Mouse (Mus musculus): Measurements from ENCODE around the gene Olfr1357. TPM values are rescaled to one million over a fixed set of nuclear protein-coding genes. Genes with fewer than 3 reads are reported as not detected.

The Olfr1357 gene
- polyA plus RNA-seq, 1 experiment from 2014 or later, result not detected

GRCm38 (mm10) chr10:78575690-78576089 lies 42.2 kb downstream of the Olfr1357 start:
- Histone ChIP-seq H3K27me3 (ENCODE audit: poor library complexity, severe bottlenecking) (no peaks in the 10 kb centered on the region), H3K4me1 (peaks cover 10% of the 10 kb centered on the region), H3K36me3 (replicated peaks) (peaks cover 35% of the 10 kb centered on the region), H3K27ac (no peak overlapping the region), H3K9me3 (no peaks in the 10 kb centered on the region), H3K4me3 (peak overlapping the region; percentile 71; the same call in 1 of the 2 replicates)
- DNase-seq (ENCODE audit: extremely low spot score, low spot score), result no peak
- 94% methylated on average over 2 of the region's 2 CpGs for WGBS

GRCm38 (mm10) chr10:78575105-78575632 lies 42.7 kb downstream of the Olfr1357 start:
- peaks cover 30% of the 10 kb centered on the region for H3K36me3 ChIP-seq (replicated peaks)
- WGBS, result 17% methylated on average over 13 of the region's 13 CpGs
- peak overlapping the region; percentile 91 for H3K27ac ChIP-seq
- no peaks in the 10 kb centered on the region for H3K9me3 ChIP-seq
- H3K4me3 ChIP-seq, result peak overlapping the region; percentile 71
- no peak for DNase-seq (ENCODE audit: extremely low spot score, low spot score)
- no peaks in the 10 kb centered on the region for H3K27me3 ChIP-seq (ENCODE audit: poor library complexity, severe bottlenecking)
- peaks cover 10% of the 10 kb centered on the region for H3K4me1 ChIP-seq

GRCm38 (mm10) chr10:78574250-78575104 lies 43.4 kb downstream of the Olfr1357 start, which contains the start of gene Ilvbl:
Gene Ilvbl (plus strand): TSS chr10:78574346.
- peak within 1 kb of the TSS; percentile 71 for H3K4me3 ChIP-seq
- DNase-seq (ENCODE audit: extremely low spot score, low spot score), result peak; percentile 93
- no peaks in the 10 kb centered on the region for H3K27me3 ChIP-seq (ENCODE audit: poor library complexity, severe bottlenecking)
- no peaks in the 10 kb centered on the region for H3K9me3 ChIP-seq
- H3K36me3 ChIP-seq (replicated peaks), result peaks cover 24% of the 10 kb centered on the region
- WGBS, result under 1% methylated on average over 51 of the region's 51 CpGs
- peak within 1 kb of the TSS; percentile 91 for H3K27ac ChIP-seq
- H3K4me1 ChIP-seq, result peaks cover 10% of the 10 kb centered on the region

- Histone ChIP-seq H3K27ac (no peak overlapping the region), H3K4me1 (peaks cover 10% of the 10 kb centered on the region), H3K36me3 (replicated peaks) (peaks cover 11% of the 10 kb centered on the region), H3K27me3 (ENCODE audit: poor library complexity, severe bottlenecking) (no peaks in the 10 kb centered on the region), H3K9me3 (no peaks in the 10 kb centered on the region), H3K4me3 (no peak overlapping the region)
- no peak for DNase-seq (ENCODE audit: extremely low spot score, low spot score)
- WGBS, result 75% methylated on average over 3 of the region's 3 CpGs
These were observed 44.6 kb downstream of the Olfr1357 start for GRCm38 (mm10) chr10:78573226-78573625.

- Histone ChIP-seq H3K4me3 (no peak overlapping the region), H3K9me3 (no peaks in the 10 kb centered on the region), H3K4me1 (peaks cover 10% of the 10 kb centered on the region), H3K27me3 (ENCODE audit: poor library complexity, severe bottlenecking) (no peaks in the 10 kb centered on the region), H3K27ac (no peak overlapping the region), H3K36me3 (replicated peaks) (no peaks in the 10 kb centered on the region)
- 68% methylated on average over 2 of the region's 2 CpGs for WGBS
- DNase-seq (ENCODE audit: extremely low spot score, low spot score), result no peak
These were observed 47.0 kb downstream of the Olfr1357 start for GRCm38 (mm10) chr10:78570897-78571296.

GRCm38 (mm10) chr10:78570416-78570815 lies 47.5 kb downstream of the Olfr1357 start:
- Histone ChIP-seq H3K27me3 (ENCODE audit: poor library complexity, severe bottlenecking) (no peaks in the 10 kb centered on the region), H3K27ac (no peak overlapping the region)
- 79% methylated on average over 6 of the region's 6 CpGs for WGBS

GRCm38 (mm10) chr10:78569686-78570085 lies 48.2 kb downstream of the Olfr1357 start:
- Histone ChIP-seq H3K4me1 (no peaks in the 10 kb centered on the region), H3K36me3 (replicated peaks) (no peaks in the 10 kb centered on the region), H3K27me3 (ENCODE audit: poor library complexity, severe bottlenecking) (no peaks in the 10 kb centered on the region), H3K4me3 (no peak overlapping the region), H3K27ac (no peak overlapping the region), H3K9me3 (no peaks in the 10 kb centered on the region)
- DNase-seq (ENCODE audit: extremely low spot score, low spot score), result no peak
- WGBS, result 71% methylated on average over 3 of the region's 3 CpGs

More at GRCm38 (mm10) chr10:78570416-78570815, 47.5 kb downstream of the Olfr1357 start:
- H3K4me3 ChIP-seq, result no peak overlapping the region
- H3K9me3 ChIP-seq, result no peaks in the 10 kb centered on the region
- H3K4me1 ChIP-seq, result peaks cover 5% of the 10 kb centered on the region
- no peaks in the 10 kb centered on the region for H3K36me3 ChIP-seq (replicated peaks)
- no peak for DNase-seq (ENCODE audit: extremely low spot score, low spot score)

- Histone ChIP-seq H3K27me3 (ENCODE audit: poor library complexity, severe bottlenecking) (no peaks in the 10 kb centered on the region), H3K9me3 (no peaks in the 10 kb centered on the region), H3K27ac (no peak overlapping the region), H3K36me3 (replicated peaks) (no peaks in the 10 kb centered on the region), H3K4me1 (no peaks in the 10 kb centered on the region), H3K4me3 (no peak overlapping the region)
- DNase-seq (ENCODE audit: extremely low spot score, low spot score), result no peak
- 90% methylated on average over 3 of the region's 3 CpGs for WGBS
These were observed 48.7 kb downstream of the Olfr1357 start for GRCm38 (mm10) chr10:78569191-78569590.

- Histone ChIP-seq H3K9me3 (no peaks in the 10 kb centered on the region), H3K4me1 (no peaks in the 10 kb centered on the region), H3K36me3 (replicated peaks) (no peaks in the 10 kb centered on the region), H3K27ac (no peak overlapping the region), H3K27me3 (ENCODE audit: poor library complexity, severe bottlenecking) (no peaks in the 10 kb centered on the region), H3K4me3 (no peak overlapping the region)
- DNase-seq (ENCODE audit: extremely low spot score, low spot score), result no peak
- 91% methylated on average over 1 of the region's 1 CpGs for WGBS
These were observed 52.8 kb downstream of the Olfr1357 start for GRCm38 (mm10) chr10:78565070-78565469.

Other genes with a start within 250 kb of the Olfr1357 start
- gene Rrp1, start 205.0 kb downstream of the Olfr1357 start, polyA plus RNA-seq (2016; fragmentation: Nextera tagmentation; extraction: Ambion mirVana), result 338 and 366 TPM in 2 replicates
- gene Cstb, start 192.4 kb downstream of the Olfr1357 start, polyA plus RNA-seq (2016; fragmentation: Nextera tagmentation; extraction: Ambion mirVana), result 115 and 118 TPM in 2 replicates
- 13.0 and 14.0 TPM in 2 replicates for gene Pdxk, start 153.1 kb downstream of the Olfr1357 start, polyA plus RNA-seq (2016; fragmentation: Nextera tagmentation; extraction: Ambion mirVana)
- not detected in 2 replicates for gene Olfr1358, start 100.6 kb downstream of the Olfr1357 start, polyA plus RNA-seq (2016; fragmentation: Nextera tagmentation; extraction: Ambion mirVana)
- 33.0 and 33.3 TPM in 2 replicates for gene Ilvbl, start 43.7 kb downstream of the Olfr1357 start, polyA plus RNA-seq (2016; fragmentation: Nextera tagmentation; extraction: Ambion mirVana)
- gene Syde1, start 26.1 kb downstream of the Olfr1357 start, polyA plus RNA-seq (2016; fragmentation: Nextera tagmentation; extraction: Ambion mirVana), result 13.3 and 14.8 TPM in 2 replicates
- gene Casp14, start 100.2 kb upstream of the Olfr1357 start, polyA plus RNA-seq (2016; fragmentation: Nextera tagmentation; extraction: Ambion mirVana), result not detected in 2 replicates
- 0.15 and 0.19 TPM in 2 replicates for gene Ccdc105, start 135.0 kb upstream of the Olfr1357 start, polyA plus RNA-seq (2016; fragmentation: Nextera tagmentation; extraction: Ambion mirVana)
- gene Slc1a6, start 162.4 kb upstream of the Olfr1357 start, polyA plus RNA-seq (2016; fragmentation: Nextera tagmentation; extraction: Ambion mirVana), result 1.5 and 1.9 TPM in 2 replicates
- gene Olfr1356, start 234.1 kb upstream of the Olfr1357 start, polyA plus RNA-seq (2016; fragmentation: Nextera tagmentation; extraction: Ambion mirVana), result not detected in 2 replicates